Mouse (Mus musculus): ENCODE data around the gene Macrod2.

Gene Macrod2

GRCm38 (mm10) chr2:140570874-140571273 lies 175.8 kb downstream of the Macrod2 start:
- no peak for DNase-seq (ENCODE audit: low spot score)

- no peak for DNase-seq (ENCODE audit: low spot score)
Measured at GRCm38 (mm10) chr2:140592537-140593261, 197.6 kb downstream of the Macrod2 start.

GRCm38 (mm10) chr2:140596906-140597305 lies 201.8 kb downstream of the Macrod2 start:
- DNase-seq (ENCODE audit: low spot score), result no peak

- no peak for DNase-seq (ENCODE audit: low spot score)
Measured at GRCm38 (mm10) chr2:140615451-140615850, 220.3 kb downstream of the Macrod2 start.

- no peak for DNase-seq (ENCODE audit: low spot score)
Measured at GRCm38 (mm10) chr2:140621730-140622337, 226.7 kb downstream of the Macrod2 start.

GRCm38 (mm10) chr2:140653481-140653880 lies 258.4 kb downstream of the Macrod2 start:
- no peak for DNase-seq (ENCODE audit: low spot score)

GRCm38 (mm10) chr2:140653978-140654377 lies 258.9 kb downstream of the Macrod2 start:
- DNase-seq (ENCODE audit: low spot score), result no peak

- no peak for DNase-seq (ENCODE audit: low spot score)
Measured at GRCm38 (mm10) chr2:140662673-140663072, 267.6 kb downstream of the Macrod2 start.

- no peak for DNase-seq (ENCODE audit: low spot score)
Measured at GRCm38 (mm10) chr2:140664381-140664780, 269.3 kb downstream of the Macrod2 start.

- DNase-seq (ENCODE audit: low spot score), result no peak
Measured at GRCm38 (mm10) chr2:140666846-140667245, 271.7 kb downstream of the Macrod2 start.

GRCm38 (mm10) chr2:140667261-140668047 lies 272.3 kb downstream of the Macrod2 start:
- no peak for DNase-seq (ENCODE audit: low spot score)

GRCm38 (mm10) chr2:140668311-140668710 lies 273.2 kb downstream of the Macrod2 start:
- DNase-seq (ENCODE audit: low spot score), result no peak

GRCm38 (mm10) chr2:140669081-140669480 lies 274.0 kb downstream of the Macrod2 start:
- DNase-seq (ENCODE audit: low spot score), result no peak

GRCm38 (mm10) chr2:140669786-140670185 lies 274.7 kb downstream of the Macrod2 start:
- no peak for DNase-seq (ENCODE audit: low spot score)

- DNase-seq (ENCODE audit: low spot score), result no peak
Measured at GRCm38 (mm10) chr2:140670457-140670856, 275.3 kb downstream of the Macrod2 start.

- no peak for DNase-seq (ENCODE audit: low spot score)
Measured at GRCm38 (mm10) chr2:140670963-140671702, 276.0 kb downstream of the Macrod2 start, which contains the start of gene Flrt3. Gene Flrt3, minus strand, starts transcription at chr2:140671469.

- no peak for DNase-seq (ENCODE audit: low spot score)
Measured at GRCm38 (mm10) chr2:140673466-140673865, 278.4 kb downstream of the Macrod2 start.

- DNase-seq (ENCODE audit: low spot score), result no peak
Measured at GRCm38 (mm10) chr2:140676728-140677127, 281.6 kb downstream of the Macrod2 start.

GRCm38 (mm10) chr2:140690906-140691305 lies 295.8 kb downstream of the Macrod2 start:
- DNase-seq (ENCODE audit: low spot score), result no peak

- DNase-seq (ENCODE audit: low spot score), result no peak
Measured at GRCm38 (mm10) chr2:140691403-140691802, 296.3 kb downstream of the Macrod2 start.

GRCm38 (mm10) chr2:140692461-140692860 lies 297.4 kb downstream of the Macrod2 start:
- DNase-seq (ENCODE audit: low spot score), result no peak

- no peak for DNase-seq (ENCODE audit: low spot score)
Measured at GRCm38 (mm10) chr2:140693845-140694244, 298.7 kb downstream of the Macrod2 start.
